Mouse (Mus musculus) A20 (cell line): Measurements from ENCODE around the gene Casp3.
A peak's percentile ranks its signal among the peaks of the same experiment; 100 is the strongest.

Experiments used
- DNase-seq: peaks from one replicate; pipeline ENCODE4 v3.0.0-alpha.2; 2011; ENCODE audit warnings: low read depth, low spot score

Casp3 gene

GRCm38 (mm10) chr8:46606930-46607329 is 10.2 kb upstream of the Casp3 start:
- no peak for DNase-seq

GRCm38 (mm10) chr8:46611557-46611956 is 5.5 kb upstream of the Casp3 start:
- DNase-seq: peak; percentile 37

GRCm38 (mm10) chr8:46612913-46613312 is 4.2 kb upstream of the Casp3 start:
- no peak for DNase-seq

- DNase-seq: no peak
Observed at GRCm38 (mm10) chr8:46613377-46613776, 3.7 kb upstream of the Casp3 start.

- DNase-seq: peak; percentile 32
Observed at GRCm38 (mm10) chr8:46615936-46616335, 1.2 kb upstream of the Casp3 start.

- peak; percentile 71 for DNase-seq
Observed at GRCm38 (mm10) chr8:46617690-46618620, 864 bp downstream of the Casp3 start.

- no peak for DNase-seq
Observed at GRCm38 (mm10) chr8:46618639-46619320, 1.7 kb downstream of the Casp3 start.

- no peak for DNase-seq
Observed at GRCm38 (mm10) chr8:46622446-46623270, 5.6 kb downstream of the Casp3 start.

GRCm38 (mm10) chr8:46625166-46625565 is 8.1 kb downstream of the Casp3 start:
- DNase-seq: no peak

- no peak for DNase-seq
Observed at GRCm38 (mm10) chr8:46626642-46627041, 9.6 kb downstream of the Casp3 start.

- DNase-seq: peak; percentile 80
Observed at GRCm38 (mm10) chr8:46627881-46628280, 10.8 kb downstream of the Casp3 start.

- no peak for DNase-seq
Observed at GRCm38 (mm10) chr8:46628645-46629044, 11.6 kb downstream of the Casp3 start.

GRCm38 (mm10) chr8:46630422-46630821 is 13.3 kb downstream of the Casp3 start:
- no peak for DNase-seq

GRCm38 (mm10) chr8:46630932-46631331 is 13.8 kb downstream of the Casp3 start:
- DNase-seq: no peak

- DNase-seq: no peak
Observed at GRCm38 (mm10) chr8:46639010-46639571, 22.0 kb downstream of the Casp3 start.

- DNase-seq: no peak
Observed at GRCm38 (mm10) chr8:46639852-46640251, 22.8 kb downstream of the Casp3 start.

- no peak for DNase-seq
Observed at GRCm38 (mm10) chr8:46641272-46641671, 24.2 kb downstream of the Casp3 start.

- no peak for DNase-seq
Observed at GRCm38 (mm10) chr8:46648421-46648820, 31.3 kb downstream of the Casp3 start.

GRCm38 (mm10) chr8:46651872-46652271 is 34.8 kb downstream of the Casp3 start:
- no peak for DNase-seq

- peak; percentile 49 for DNase-seq
Observed at GRCm38 (mm10) chr8:46655919-46656318, 38.8 kb downstream of the Casp3 start.

GRCm38 (mm10) chr8:46671496-46671895 is 54.4 kb downstream of the Casp3 start:
- peak; percentile 60 for DNase-seq
